Mouse (Mus musculus) left cerebral cortex, postnatal 4 days (tissue): ENCODE results near the gene Itpr2. TPM values are rescaled to one million over a fixed set of nuclear protein-coding genes. Genes with fewer than 3 reads are reported as not detected.

Source experiments
- DNase-seq: peaks from one replicate; pipeline ENCODE4 v3.0.0-alpha.2; 2022
- intact Hi-C: fragments of 180-260 bp; cut with DNase I; formaldehyde crosslinking; loops from one replicate; pipeline ENCODE4 v1.15.1; 2025
- total RNA-seq, 2 experiments: library from RNA; stranded (reverse); gene quantifications; 2 replicates each; pipeline ENCODE4 v1.2.3; 2021

Itpr2 gene
- total RNA-seq, 2 experiments from 2014 or later, result 11.3 to 12.9 TPM

DNA sequence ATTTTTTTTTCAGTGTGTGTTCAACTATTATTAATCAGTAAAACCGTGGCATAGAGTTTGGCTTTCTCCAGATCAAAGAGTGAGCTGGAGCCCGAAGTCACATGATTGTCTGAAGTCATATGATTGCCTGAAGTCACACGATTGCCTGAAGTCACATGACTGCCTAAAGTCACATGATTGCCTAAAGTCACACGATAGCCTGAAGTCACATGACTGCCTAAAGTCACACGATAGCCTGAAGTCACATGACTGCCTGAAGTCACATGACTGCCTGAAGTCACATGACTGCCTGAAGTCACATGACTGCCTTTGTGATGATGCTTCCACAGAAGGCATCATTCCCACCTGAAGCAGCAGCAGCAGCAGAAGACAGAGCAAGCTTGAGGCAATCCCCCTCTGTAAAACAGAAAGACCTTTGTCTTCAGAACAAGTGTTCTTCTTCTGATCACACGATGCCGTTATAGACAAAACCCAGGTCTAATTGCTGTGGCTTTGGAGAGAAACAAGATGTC lies 304.1 kb downstream of the Itpr2 start:
- intact Hi-C loops, result no loop called here
- no peak for DNase-seq

DNA sequence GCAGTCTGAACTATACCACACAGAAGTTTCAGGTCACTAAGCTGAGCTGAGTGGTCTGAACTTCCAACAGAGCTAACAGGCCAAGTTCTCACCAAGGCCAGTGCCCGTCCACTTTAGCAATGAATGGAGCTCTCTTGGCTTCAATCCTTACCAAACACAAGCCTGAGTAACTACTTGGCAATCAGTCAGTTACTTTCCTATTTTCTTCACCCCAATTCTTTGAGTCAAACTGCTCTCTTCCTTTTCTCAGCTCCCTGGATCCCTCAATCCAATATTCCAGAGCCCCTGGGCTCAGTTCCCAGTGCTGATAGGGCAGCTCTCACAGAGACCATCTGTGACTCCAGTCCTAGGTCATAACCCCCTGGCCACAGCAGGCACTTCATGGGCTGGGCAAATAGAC lies 305.3 kb downstream of the Itpr2 start:
- intact Hi-C loops, result no loop called here
- DNase-seq, result no peak

GRCm38 (mm10) chr6:146195854-146196457 lies 306.1 kb downstream of the Itpr2 start:
- intact Hi-C loops, result no loop called here
- no peak for DNase-seq

GRCm38 (mm10) chr6:146191931-146192330 lies 310.1 kb downstream of the Itpr2 start:
- intact Hi-C loops, result no loop called here
- DNase-seq, result no peak

DNA sequence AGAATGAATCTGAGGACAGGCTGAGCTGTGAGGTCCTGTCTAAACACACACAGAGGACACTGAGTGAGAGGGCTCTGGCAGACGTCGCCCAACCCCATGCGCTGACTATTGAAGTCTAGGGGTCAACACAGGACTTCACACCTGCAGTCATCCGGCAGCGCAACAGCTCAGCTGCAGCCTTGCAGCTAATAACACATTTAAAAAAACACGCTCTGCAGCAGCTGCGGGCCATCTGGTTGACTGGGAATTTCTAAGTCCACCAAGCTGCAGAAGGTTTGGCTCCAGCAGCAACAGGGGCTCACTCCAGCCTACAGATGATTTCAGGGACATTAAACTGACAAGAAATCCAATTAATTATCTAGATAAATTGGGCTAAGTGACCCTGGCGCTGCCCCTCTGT lies 312.0 kb downstream of the Itpr2 start:
- intact Hi-C loops, result no loop called here
- peak; percentile 23 for DNase-seq

- no peak for DNase-seq
- intact Hi-C loops, result no loop called here
Measured at GRCm38 (mm10) chr6:146185532-146185931, 316.5 kb downstream of the Itpr2 start.

DNA sequence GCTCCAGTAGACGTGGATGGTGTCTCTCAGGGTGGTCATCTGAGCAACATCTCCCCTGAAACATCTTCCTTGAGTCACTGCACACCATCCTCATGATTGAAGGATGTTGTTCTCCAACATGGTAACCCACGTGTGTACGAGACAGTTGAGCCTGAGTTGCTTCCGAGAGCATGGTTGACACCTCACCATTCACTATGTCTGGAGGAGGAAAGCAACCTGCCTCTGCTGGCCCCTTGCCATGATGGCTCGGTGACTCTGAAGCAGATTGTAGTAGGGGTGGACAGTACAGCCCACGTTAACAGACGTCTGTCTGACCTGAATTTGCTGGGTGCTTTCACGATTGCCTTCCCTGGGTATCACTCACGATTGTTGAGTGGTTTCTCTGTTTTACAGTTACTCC lies 317.3 kb downstream of the Itpr2 start:
- intact Hi-C loops, result no loop called here

GRCm38 (mm10) chr6:146174644-146175250 lies 327.3 kb downstream of the Itpr2 start:
- no peak for DNase-seq
- intact Hi-C loops, result no loop called here

More for the DNA sequence above, 317.3 kb downstream of the Itpr2 start:
- DNase-seq, result peak; percentile 21

DNA sequence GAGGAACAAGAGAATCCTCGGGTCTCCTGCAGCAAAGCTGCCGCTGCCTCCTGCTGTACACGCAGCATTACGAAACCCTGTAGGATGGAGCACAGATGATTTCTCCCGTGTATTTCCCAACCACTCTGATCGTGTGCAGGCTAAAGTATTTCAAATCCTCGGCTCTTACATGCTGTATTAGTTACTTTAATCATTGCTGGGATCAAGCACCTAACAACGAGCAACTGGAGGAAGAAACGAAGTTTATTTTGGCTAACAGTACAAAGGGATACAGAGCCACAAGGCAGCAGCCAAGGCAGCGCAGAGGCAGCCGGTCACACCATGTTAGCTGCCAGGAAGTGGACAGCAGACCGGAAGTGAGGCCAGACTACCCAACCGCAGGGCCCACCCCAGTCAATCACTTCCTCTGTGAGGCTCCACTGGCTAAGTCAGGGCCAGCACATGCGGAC lies 331.4 kb downstream of the Itpr2 start:
- DNase-seq, result no peak
- intact Hi-C loops, result no loop called here

GRCm38 (mm10) chr6:146167207-146167606 lies 334.8 kb downstream of the Itpr2 start:
- DNase-seq, result no peak
- intact Hi-C loops, result no loop called here

GRCm38 (mm10) chr6:146159641-146160040 lies 342.4 kb downstream of the Itpr2 start:
- intact Hi-C loops, result loop anchor here (10.0 kb wide), 1 partner anchor 295 kb away; the partner anchor contains the start of gene Bhlhe41
- DNase-seq, result peak; percentile 39

DNA sequence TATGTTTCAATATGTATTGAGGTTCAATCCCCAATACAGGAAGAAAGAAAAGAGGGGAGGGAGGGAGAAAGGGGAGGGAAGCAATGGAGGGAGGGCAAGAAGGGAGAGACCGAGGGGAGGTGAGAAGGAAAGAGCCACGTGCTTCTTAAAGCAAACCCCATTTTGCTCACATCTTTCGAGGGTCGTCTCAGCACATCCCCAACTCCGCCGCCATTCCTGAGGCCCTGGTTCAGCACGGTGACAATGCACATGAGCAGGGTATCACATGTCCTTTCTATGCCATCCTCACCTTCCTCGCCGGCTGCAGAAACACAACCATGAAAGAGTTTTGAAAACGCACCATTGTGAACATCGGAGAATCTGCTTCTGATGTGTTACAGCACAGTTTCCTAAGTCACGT lies 343.3 kb downstream of the Itpr2 start:
- no peak for DNase-seq
- intact Hi-C loops, result loop anchor here (10.0 kb wide), 1 partner anchor 294 kb away; the partner anchor contains the start of gene Bhlhe41

GRCm38 (mm10) chr6:146157983-146158535 lies 344.0 kb downstream of the Itpr2 start:
- DNase-seq, result no peak
- intact Hi-C loops, result loop anchor here (10.0 kb wide), 1 partner anchor 293 kb away; the partner anchor contains the start of gene Bhlhe41

GRCm38 (mm10) chr6:146157099-146157498 lies 344.9 kb downstream of the Itpr2 start:
- no peak for DNase-seq
- intact Hi-C loops, result loop anchor here (10.0 kb wide), 1 partner anchor 292 kb away; the partner anchor contains the start of gene Bhlhe41

GRCm38 (mm10) chr6:146156536-146156935 lies 345.5 kb downstream of the Itpr2 start:
- DNase-seq, result no peak
- intact Hi-C loops, result loop anchor here (10.0 kb wide), 1 partner anchor 292 kb away; the partner anchor contains the start of gene Bhlhe41

GRCm38 (mm10) chr6:146155156-146155734 lies 346.8 kb downstream of the Itpr2 start:
- DNase-seq, result no peak
- intact Hi-C loops, result loop anchor here (10.0 kb wide), 1 partner anchor 290 kb away; the partner anchor contains the start of gene Bhlhe41

- DNase-seq, result no peak
- intact Hi-C loops, result loop anchor here (10.0 kb wide), 1 partner anchor 288 kb away; the partner anchor contains the start of gene Bhlhe41
Measured at GRCm38 (mm10) chr6:146152843-146153242, 349.2 kb downstream of the Itpr2 start.

DNA sequence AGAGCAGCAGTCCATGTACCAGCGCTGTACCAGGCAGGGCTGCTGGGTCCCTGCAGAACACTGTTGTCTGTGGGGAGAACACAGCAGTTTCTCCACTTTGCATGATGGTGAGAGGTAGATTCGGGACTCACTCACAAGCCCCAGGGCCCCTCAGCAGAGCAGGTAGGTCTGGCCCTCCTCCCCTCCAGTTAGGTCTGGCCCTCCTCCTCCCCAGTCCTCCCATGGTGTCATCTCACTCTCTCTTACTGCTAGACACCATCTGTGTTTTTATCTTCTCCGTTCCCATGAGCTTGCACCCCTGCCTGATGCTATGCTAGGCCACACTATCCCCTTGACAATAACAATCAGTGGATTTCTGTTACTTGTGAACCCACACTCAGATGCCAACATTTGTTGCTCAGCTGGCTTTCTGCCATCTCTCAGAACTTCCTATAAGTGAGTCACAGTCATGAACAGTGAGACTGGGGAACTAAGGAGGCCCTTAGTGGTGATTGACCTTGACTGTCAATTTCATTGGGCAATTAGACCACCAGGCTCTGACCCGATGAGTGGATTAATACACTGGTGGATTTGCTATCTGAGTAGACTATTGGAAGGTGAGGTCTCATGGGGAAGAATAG lies 360.9 kb downstream of the Itpr2 start:
- intact Hi-C loops, result no loop called here
- DNase-seq, result no peak

DNA sequence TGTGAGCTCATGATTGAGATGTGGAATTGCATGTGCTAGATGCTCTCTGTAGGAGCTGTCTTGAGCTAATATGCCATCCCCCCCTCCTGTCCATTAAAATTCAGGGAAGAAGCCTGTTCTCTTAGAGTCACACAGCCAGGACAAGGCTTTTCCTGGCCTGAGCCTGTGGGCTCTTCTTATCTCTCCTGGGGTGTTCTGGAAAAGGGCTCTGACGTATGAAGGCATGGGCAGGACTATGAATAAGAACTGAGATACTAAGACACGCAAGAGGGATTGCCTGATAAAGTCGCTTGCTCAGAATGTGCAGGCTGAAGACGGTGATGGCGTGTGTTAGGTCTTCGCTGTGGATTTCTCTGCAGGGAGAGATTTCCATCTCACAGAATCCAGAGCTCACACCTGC lies 361.9 kb downstream of the Itpr2 start:
- DNase-seq, result no peak
- intact Hi-C loops, result no loop called here

DNA sequence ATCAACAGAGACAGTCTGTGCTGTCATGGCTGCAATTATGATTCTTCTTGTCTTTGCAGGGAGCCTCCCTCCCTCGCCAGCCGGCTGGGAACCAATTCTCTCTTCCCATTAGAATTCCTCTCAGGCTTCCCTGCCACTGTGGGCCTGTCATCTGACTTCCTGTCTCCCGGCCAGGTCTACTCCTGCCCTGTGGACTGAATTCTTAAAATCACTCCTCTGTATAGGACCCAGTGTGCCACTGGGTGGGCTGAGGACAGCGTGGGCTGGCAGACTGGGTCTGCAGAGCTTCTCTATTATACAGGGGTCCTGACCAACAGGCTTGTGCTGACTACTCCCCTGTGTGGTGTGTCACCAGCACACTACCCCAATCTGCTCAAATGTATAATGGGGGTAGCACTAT lies 365.4 kb downstream of the Itpr2 start:
- intact Hi-C loops, result no loop called here
- peak; percentile 59 for DNase-seq

DNA sequence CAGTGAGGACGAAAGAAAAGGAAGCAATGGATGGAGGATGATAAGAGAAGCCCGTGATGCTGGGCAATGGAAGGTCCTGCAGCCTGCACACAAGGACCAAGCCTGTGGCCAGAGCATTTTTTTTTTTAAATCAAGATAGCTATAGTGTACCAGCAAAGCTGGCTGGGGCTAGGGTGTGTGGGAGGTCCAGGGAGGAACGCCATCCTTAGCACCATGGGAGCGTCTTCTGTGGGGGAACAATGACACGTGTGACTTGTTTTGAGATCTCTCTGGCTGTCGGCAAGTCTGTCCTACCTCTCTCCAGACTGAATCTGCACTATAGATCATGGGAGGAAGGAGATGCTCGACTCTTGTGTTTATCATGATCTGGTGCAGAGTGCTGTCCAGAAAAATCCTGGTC lies 365.8 kb downstream of the Itpr2 start:
- intact Hi-C loops, result no loop called here
- DNase-seq, result no peak
